Mouse (Mus musculus) limb, embryonic 13.5 days (tissue): ENCODE data around the gene Smg1. TPM values are rescaled to one million over a fixed set of nuclear protein-coding genes. Genes with fewer than 3 reads are reported as not detected.

Experiments used
- ATAC-seq: fragments of 200-750 bp; cut with Nextera tagmentation; 2 replicates; pipeline ENCODE4 v1.8.0; 2017; ENCODE audit warnings: low read depth, moderate number of reproducible peaks, moderate TSS enrichment; ENCODE audit not compliant: low FRiP score
- H3K27ac ChIP-seq: fragments of 300-500 bp; sonication (generic); 2 replicates; pipeline ENCODE4 v1.5.1; 2015; ENCODE audit warnings: inconsistent platforms, mild to moderate bottlenecking, moderate library complexity
- H3K27me3 ChIP-seq: fragments of 300-500 bp; sonication (generic); 2 replicates; pipeline ENCODE4 v1.6.1; 2015; ENCODE audit warnings: mild to moderate bottlenecking, inconsistent platforms
- H3K36me3 ChIP-seq: fragments of 300-500 bp; sonication (generic); 2 replicates; pipeline ENCODE4 v1.6.1; 2015; ENCODE audit warnings: inconsistent platforms, mild to moderate bottlenecking, moderate library complexity
- H3K4me1 ChIP-seq: fragments of 300-500 bp; sonication (generic); 2 replicates; pipeline ENCODE4 v1.6.1; 2015; ENCODE audit warnings: inconsistent platforms
- H3K4me2 ChIP-seq: fragments of 300-500 bp; sonication (generic); replicated peaks from 2 replicates; pipeline ENCODE4 v1.6.1; 2015; ENCODE audit warnings: inconsistent platforms, mild to moderate bottlenecking, moderate library complexity
- H3K4me3 ChIP-seq: fragments of 300-500 bp; sonication (generic); 2 replicates; pipeline ENCODE4 v1.5.1; 2015; ENCODE audit warnings: moderate library complexity, mild to moderate bottlenecking, inconsistent platforms
- H3K9ac ChIP-seq: fragments of 300-500 bp; sonication (generic); 2 replicates; pipeline ENCODE4 v1.6.1; 2015; ENCODE audit warnings: mild to moderate bottlenecking, inconsistent platforms
- H3K9me3 ChIP-seq: fragments of 300-500 bp; sonication (generic); 2 replicates; pipeline ENCODE4 v1.6.1; 2016; ENCODE audit warnings: inconsistent platforms
- WGBS: fragments of 180-500 bp; shearing (Covaris S2); methylation state at CpG from one replicate; pipeline ENCODE4 v1.1.7; 2015; 5-methylcytosine and 5-hydroxymethylcytosine counted together
- polyA plus RNA-seq: library from polyadenylated mRNA; unstranded; fragments of >200 nt; fragmentation: Nextera tagmentation; extraction: Ambion mirVana; gene quantifications from 2 replicates; pipeline ENCODE4 v1.2.1, GENCODE M21; 2015

Gene Smg1
- polyA plus RNA-seq, 1 experiment from 2014 or later = 21.2 TPM

GRCm38 (mm10) chr7:118115877-118116568 lies 127.4 kb downstream of the Smg1 start, which contains the start of gene Rps15a:
Gene Rps15a, minus strand, starts transcription at chr7:118116188.
- Histone ChIP-seq H3K9me3 (no peaks in the 10 kb centered on the region), H3K36me3 (peaks cover 66% of the 10 kb centered on the region), H3K4me3 (peak within 1 kb of the TSS; percentile 97), H3K27ac (peak within 1 kb of the TSS; percentile 93), H3K4me1 (peaks cover 42% of the 10 kb centered on the region), H3K4me2 (peak within 1 kb of the TSS; percentile 97), H3K27me3 (no peaks in the 10 kb centered on the region), H3K9ac (peak within 1 kb of the TSS; percentile 100)
- peak; percentile 88 for ATAC-seq
- WGBS = under 1% methylated on average over 40 of the region's 40 CpGs

- ATAC-seq = no peak; the same call in 1 of the 2 replicates
- WGBS = 0% methylated on average over 20 of the region's 20 CpGs
Measured at GRCm38 (mm10) chr7:118115533-118115876, 128.0 kb downstream of the Smg1 start.

GRCm38 (mm10) chr7:118113541-118114297 lies 129.8 kb downstream of the Smg1 start:
- Histone ChIP-seq H3K9ac (peak overlapping the region; percentile 100), H3K9me3 (no peaks in the 10 kb centered on the region), H3K4me2 (peak overlapping the region; percentile 97), H3K4me1 (peaks cover 46% of the 10 kb centered on the region), H3K27me3 (no peaks in the 10 kb centered on the region), H3K4me3 (peak overlapping the region; percentile 97), H3K27ac (no peak overlapping the region), H3K36me3 (peaks cover 68% of the 10 kb centered on the region)
- ATAC-seq = no peak
- WGBS = 64% methylated on average over 5 of the region's 5 CpGs

More at GRCm38 (mm10) chr7:118115533-118115876, 128.0 kb downstream of the Smg1 start:
- peak overlapping the region; percentile 100 for H3K9ac ChIP-seq
- peaks cover 46% of the 10 kb centered on the region for H3K4me1 ChIP-seq
- peak overlapping the region; percentile 97 for H3K4me2 ChIP-seq
- no peaks in the 10 kb centered on the region for H3K27me3 ChIP-seq
- peak overlapping the region; percentile 93 for H3K27ac ChIP-seq
- H3K4me3 ChIP-seq = peak overlapping the region; percentile 97
- H3K36me3 ChIP-seq = peaks cover 66% of the 10 kb centered on the region
- H3K9me3 ChIP-seq = no peaks in the 10 kb centered on the region

GRCm38 (mm10) chr7:118111128-118111527 lies 132.3 kb downstream of the Smg1 start:
- Histone ChIP-seq H3K36me3 (peaks cover 85% of the 10 kb centered on the region), H3K4me2 (peak overlapping the region; percentile 97), H3K27me3 (no peaks in the 10 kb centered on the region), H3K4me3 (peak overlapping the region; percentile 12; the same call in 1 of the 2 replicates), H3K9ac (peak overlapping the region; percentile 55; the same call in 1 of the 2 replicates), H3K9me3 (no peaks in the 10 kb centered on the region), H3K27ac (no peak overlapping the region), H3K4me1 (peaks cover 46% of the 10 kb centered on the region)
- no peak for ATAC-seq
- 80% methylated on average over 3 of the region's 3 CpGs for WGBS

GRCm38 (mm10) chr7:118107671-118108070 lies 135.8 kb downstream of the Smg1 start:
- ATAC-seq = no peak
- Histone ChIP-seq H3K27me3 (no peaks in the 10 kb centered on the region), H3K4me1 (peaks cover 20% of the 10 kb centered on the region), H3K4me2 (no peak overlapping the region), H3K4me3 (no peak overlapping the region), H3K9ac (no peak overlapping the region), H3K9me3 (no peaks in the 10 kb centered on the region), H3K27ac (no peak overlapping the region), H3K36me3 (peaks cover 87% of the 10 kb centered on the region)
- 79% methylated on average over 1 of the region's 1 CpGs for WGBS

GRCm38 (mm10) chr7:118104458-118105052 lies 138.9 kb downstream of the Smg1 start:
- H3K4me2 ChIP-seq = no peak overlapping the region
- H3K9ac ChIP-seq = no peak overlapping the region
- H3K36me3 ChIP-seq = peaks cover 56% of the 10 kb centered on the region
- H3K4me3 ChIP-seq = no peak overlapping the region
- no peak for ATAC-seq
- WGBS = 69% methylated on average over 5 of the region's 5 CpGs
- H3K27ac ChIP-seq = no peak overlapping the region
- H3K27me3 ChIP-seq = no peaks in the 10 kb centered on the region
- no peaks in the 10 kb centered on the region for H3K9me3 ChIP-seq
- H3K4me1 ChIP-seq = peaks cover 12% of the 10 kb centered on the region

- Histone ChIP-seq H3K9ac (no peak overlapping the region), H3K27ac (no peak overlapping the region; the same call in 1 of the 2 replicates), H3K4me3 (no peak overlapping the region), H3K9me3 (no peaks in the 10 kb centered on the region), H3K4me1 (peaks cover 12% of the 10 kb centered on the region), H3K27me3 (no peaks in the 10 kb centered on the region), H3K4me2 (no peak overlapping the region), H3K36me3 (peaks cover 48% of the 10 kb centered on the region)
- peak; percentile 13; the same call in 1 of the 2 replicates for ATAC-seq
- WGBS = 48% methylated on average over 5 of the region's 5 CpGs
Measured at GRCm38 (mm10) chr7:118103462-118104379, 139.7 kb downstream of the Smg1 start.

GRCm38 (mm10) chr7:118102678-118103461 lies 140.6 kb downstream of the Smg1 start:
- H3K27ac ChIP-seq = no peak overlapping the region; the same call in 1 of the 2 replicates
- peaks cover 39% of the 10 kb centered on the region for H3K36me3 ChIP-seq
- H3K4me3 ChIP-seq = no peak overlapping the region
- no peak overlapping the region for H3K4me2 ChIP-seq
- H3K9ac ChIP-seq = no peak overlapping the region
- no peaks in the 10 kb centered on the region for H3K27me3 ChIP-seq
- H3K9me3 ChIP-seq = no peaks in the 10 kb centered on the region
- WGBS = 49% methylated on average over 4 of the region's 4 CpGs
- peak; percentile 41; the same call in 1 of the 2 replicates for ATAC-seq
- H3K4me1 ChIP-seq = peaks cover 12% of the 10 kb centered on the region

GRCm38 (mm10) chr7:118102231-118102630 lies 141.2 kb downstream of the Smg1 start:
- ATAC-seq = no peak
- Histone ChIP-seq H3K27me3 (no peaks in the 10 kb centered on the region), H3K9ac (no peak overlapping the region), H3K4me2 (no peak overlapping the region), H3K4me3 (no peak overlapping the region), H3K36me3 (peaks cover 33% of the 10 kb centered on the region), H3K4me1 (peaks cover 12% of the 10 kb centered on the region), H3K9me3 (no peaks in the 10 kb centered on the region), H3K27ac (no peak overlapping the region)
- 51% methylated on average over 4 of the region's 4 CpGs for WGBS

GRCm38 (mm10) chr7:118097615-118098014 lies 145.9 kb downstream of the Smg1 start:
- Histone ChIP-seq H3K4me1 (peaks cover 12% of the 10 kb centered on the region), H3K4me2 (no peak overlapping the region), H3K9ac (no peak overlapping the region), H3K4me3 (no peak overlapping the region), H3K27me3 (no peaks in the 10 kb centered on the region), H3K36me3 (no peaks in the 10 kb centered on the region), H3K27ac (no peak overlapping the region), H3K9me3 (no peaks in the 10 kb centered on the region)
- WGBS = 69% methylated on average over 7 of the region's 7 CpGs
- ATAC-seq = no peak
